Mouse (Mus musculus) liver, adult 2 months (tissue): Measurements from ENCODE around the gene Lgals8. TPM values are rescaled to one million over a fixed set of nuclear protein-coding genes. Genes with fewer than 3 reads are reported as not detected.
"Not testable (repeated sequence)": the region's sequence is repeated elsewhere in the genome, so short reads cannot be mapped to it uniquely, and the experiment has no call there.

Experiments used
- DNase-seq: peaks from one replicate; pipeline ENCODE4 v3.0.0-alpha.2; 2011; ENCODE audit warnings: low read depth, low spot score; ENCODE audit errors: extremely low read depth
- H3K27ac ChIP-seq: fragments of 200-500 bp; replicated peaks from 2 replicates; pipeline ENCODE4 v1.5.1; 2012; ENCODE audit warnings: low read depth, mild to moderate bottlenecking, control low read depth, inconsistent platforms, low read length; ENCODE audit not compliant: insufficient read depth
- H3K27me3 ChIP-seq: fragments of 200-500 bp; 2 replicates; pipeline ENCODE4 v1.6.1; 2012; ENCODE audit warnings: mild to moderate bottlenecking, moderate library complexity, low read length, inconsistent platforms; ENCODE audit not compliant: control insufficient read depth, insufficient read depth
- H3K36me3 ChIP-seq: fragments of 200-500 bp; 2 replicates; pipeline ENCODE4 v1.6.1; 2012; ENCODE audit warnings: low read length, inconsistent platforms; ENCODE audit not compliant: control insufficient read depth, insufficient read depth
- H3K4me1 ChIP-seq: fragments of 200-500 bp; 2 replicates; pipeline ENCODE4 v1.6.1; 2011; ENCODE audit warnings: low read length; ENCODE audit not compliant: control insufficient read depth, insufficient read depth
- H3K4me3 ChIP-seq: fragments of 200-500 bp; 2 replicates; pipeline ENCODE4 v1.5.1; 2011; ENCODE audit warnings: low read depth, mild to moderate bottlenecking, control low read depth, low read length, moderate library complexity; ENCODE audit not compliant: insufficient read depth
- H3K79me2 ChIP-seq: fragments of 200-500 bp; 2 replicates; pipeline ENCODE4 v1.6.1; 2012; ENCODE audit warnings: inconsistent platforms, mild to moderate bottlenecking, low read length, moderate library complexity; ENCODE audit not compliant: control insufficient read depth, insufficient read depth
- H3K9ac ChIP-seq: fragments of 200-500 bp; 2 replicates; pipeline ENCODE4 v1.6.1; 2012; ENCODE audit warnings: low read depth, mild to moderate bottlenecking, control low read depth, inconsistent platforms, low read length
- CTCF ChIP-seq: fragments of 200-500 bp; IDR thresholded peaks from 2 replicates; pipeline ENCODE4 v1.5.1; 2011; ENCODE audit warnings: low read depth, low read length, control low read depth
- POLR2A ChIP-seq: fragments of 200-500 bp; IDR thresholded peaks from 2 replicates; pipeline ENCODE4 v1.6.1; 2011; ENCODE audit warnings: low read length, control low read depth; ENCODE audit not compliant: insufficient read depth; ENCODE audit errors: extremely low read depth
- WGBS: fragments of 180-500 bp; shearing (Covaris S2); methylation state at CpG from one replicate; pipeline ENCODE4 v1.1.7; 2018; 5-methylcytosine and 5-hydroxymethylcytosine counted together
- polyA plus RNA-seq: library from polyadenylated mRNA; depleted of rRNA; stranded (reverse); fragments of >200 nt; gene quantifications from 2 replicates; pipeline ENCODE4 v1.2.3, GENCODE M21; 2012
- total RNA-seq: library from RNA; depleted of rRNA; stranded (reverse); fragments of >200 nt; gene quantifications from 2 replicates; pipeline ENCODE4 v1.2.3, GENCODE M21; 2014

Lgals8 gene
- total and polyA plus RNA-seq, 2 experiments, result 51.6 to 180 TPM

- H3K4me1 ChIP-seq, result peaks cover 3% of the 10 kb centered on the region; the same call in 1 of the 2 replicates
- H3K4me3 ChIP-seq, result no peak overlapping the region
- H3K9ac ChIP-seq, result no peak overlapping the region
- no peak for TF ChIP-seq CTCF
- H3K27me3 ChIP-seq, result no peaks in the 10 kb centered on the region
- peak; percentile 42 for DNase-seq
- 75% methylated on average over 1 of the region's 1 CpGs for WGBS
- H3K79me2 ChIP-seq, result no peaks in the 10 kb centered on the region
- no peaks in the 10 kb centered on the region for H3K36me3 ChIP-seq
- H3K27ac ChIP-seq, result no peak overlapping the region
Observed at GRCm38 (mm10) chr13:12468488-12468887, 3.7 kb upstream of the Lgals8 start.

- not testable (repeated sequence) for H3K27ac ChIP-seq, H3K4me3 ChIP-seq, H3K27me3 ChIP-seq, H3K9ac ChIP-seq, H3K79me2 ChIP-seq, H3K36me3 ChIP-seq
- whole genome bisulfite sequencing, result 71% methylated on average over 6 of the region's 6 CpGs
- peak; percentile 27 for DNase-seq
- H3K4me1 ChIP-seq, result peaks cover 12% of the 10 kb centered on the region; the same call in 1 of the 2 replicates
Observed at GRCm38 (mm10) chr13:12464159-12464558, 585 bp downstream of the Lgals8 start.

GRCm38 (mm10) chr13:12462623-12463022, 2.1 kb downstream of the Lgals8 start:
- H3K79me2 ChIP-seq, result peaks cover 4% of the 10 kb centered on the region; the same call in 1 of the 2 replicates
- H3K4me3 ChIP-seq, result no peak overlapping the region
- H3K36me3 ChIP-seq, result peaks cover 7% of the 10 kb centered on the region; the same call in 1 of the 2 replicates
- peak overlapping the region; percentile 97 for H3K27ac ChIP-seq
- 46% methylated on average over 4 of the region's 4 CpGs for WGBS
- TF ChIP-seq POLR2A, result no peak
- TF ChIP-seq CTCF, result no peak
- DNase-seq, result peak; percentile 83
- no peak overlapping the region for H3K9ac ChIP-seq
- H3K4me1 ChIP-seq, result peaks cover 18% of the 10 kb centered on the region; the same call in 1 of the 2 replicates
- H3K27me3 ChIP-seq, result no peaks in the 10 kb centered on the region

GRCm38 (mm10) chr13:12461730-12462119, 3.0 kb downstream of the Lgals8 start:
- peak overlapping the region; percentile 77 for H3K27ac ChIP-seq
- H3K4me1 ChIP-seq, result peaks cover 23% of the 10 kb centered on the region
- peak; percentile 29 for DNase-seq
- H3K4me3 ChIP-seq, result peak overlapping the region; percentile 68
- 11% methylated on average over 7 of the region's 7 CpGs for WGBS
- H3K27me3 ChIP-seq, result no peaks in the 10 kb centered on the region
- peak overlapping the region; percentile 51 for H3K9ac ChIP-seq
- peaks cover 7% of the 10 kb centered on the region; the same call in 1 of the 2 replicates for H3K36me3 ChIP-seq
- H3K79me2 ChIP-seq, result peaks cover 4% of the 10 kb centered on the region; the same call in 1 of the 2 replicates
- TF ChIP-seq CTCF (no peak), POLR2A (no peak)

GRCm38 (mm10) chr13:12460881-12461729, 3.6 kb downstream of the Lgals8 start:
- no peaks in the 10 kb centered on the region for H3K27me3 ChIP-seq
- TF ChIP-seq CTCF, result no peak
- peak; percentile 88 for TF ChIP-seq POLR2A
- peak; percentile 80 for DNase-seq
- H3K4me3 ChIP-seq, result peak overlapping the region; percentile 68
- H3K36me3 ChIP-seq, result peaks cover 8% of the 10 kb centered on the region; the same call in 1 of the 2 replicates
- H3K4me1 ChIP-seq, result peaks cover 28% of the 10 kb centered on the region
- peak overlapping the region; percentile 80 for H3K9ac ChIP-seq
- H3K27ac ChIP-seq, result peak overlapping the region; percentile 77
- WGBS, result under 1% methylated on average over 59 of the region's 59 CpGs
- H3K79me2 ChIP-seq, result peaks cover 4% of the 10 kb centered on the region; the same call in 1 of the 2 replicates

- Histone ChIP-seq H3K4me1 (peaks cover 33% of the 10 kb centered on the region), H3K79me2 (peaks cover 4% of the 10 kb centered on the region; the same call in 1 of the 2 replicates), H3K27ac (peak overlapping the region; percentile 76), H3K4me3 (peak overlapping the region; percentile 68), H3K36me3 (peaks cover 15% of the 10 kb centered on the region), H3K9ac (peak overlapping the region; percentile 80), H3K27me3 (no peaks in the 10 kb centered on the region)
- WGBS, result 0% methylated on average over 8 of the region's 8 CpGs
- no peak for TF ChIP-seq POLR2A
- 0 out of 2 replicates have a peak, but pooled peaks have one; percentile 21 for TF ChIP-seq CTCF
- peak; percentile 81 for DNase-seq
Observed at GRCm38 (mm10) chr13:12460443-12460842, 4.3 kb downstream of the Lgals8 start.
